Mouse (Mus musculus) bone marrow macrophage, adult 2 months (primary cell): Measurements from ENCODE around the gene Lrfn2. TPM values are rescaled to one million over a fixed set of nuclear protein-coding genes. Genes with fewer than 3 reads are reported as not detected.

Experiments used
- H3K27ac ChIP-seq: 2 replicates; pipeline ENCODE4 v1.5.1; 2012; ENCODE audit warnings: low read depth, low read length; ENCODE audit not compliant: insufficient read depth
- H3K4me1 ChIP-seq: 2 replicates; pipeline ENCODE4 v1.6.1; 2012; ENCODE audit warnings: low read length; ENCODE audit not compliant: control insufficient read depth, insufficient read depth
- H3K4me3 ChIP-seq: 2 replicates; pipeline ENCODE4 v1.5.1; 2012; ENCODE audit warnings: mild to moderate bottlenecking, low read length, moderate library complexity; ENCODE audit not compliant: insufficient read depth
- CTCF ChIP-seq: IDR thresholded peaks from 2 replicates; pipeline ENCODE4 v1.5.1; 2012; ENCODE audit warnings: low read depth, mild to moderate bottlenecking, low read length, moderate library complexity
- POLR2A ChIP-seq: IDR thresholded peaks from 2 replicates; pipeline ENCODE4 v1.6.1; 2012; ENCODE audit warnings: mild to moderate bottlenecking, low read depth, low read length, borderline replicate concordance
- polyA plus RNA-seq: library from polyadenylated mRNA; stranded (reverse); fragments of >200 nt; gene quantifications from 2 replicates; pipeline ENCODE4 v1.2.4, GENCODE M21; 2012; ENCODE audit not compliant: missing spikeins, insufficient read depth, insufficient read length

Lrfn2 gene
- polyA plus RNA-seq, 1 experiment, result not detected

DNA sequence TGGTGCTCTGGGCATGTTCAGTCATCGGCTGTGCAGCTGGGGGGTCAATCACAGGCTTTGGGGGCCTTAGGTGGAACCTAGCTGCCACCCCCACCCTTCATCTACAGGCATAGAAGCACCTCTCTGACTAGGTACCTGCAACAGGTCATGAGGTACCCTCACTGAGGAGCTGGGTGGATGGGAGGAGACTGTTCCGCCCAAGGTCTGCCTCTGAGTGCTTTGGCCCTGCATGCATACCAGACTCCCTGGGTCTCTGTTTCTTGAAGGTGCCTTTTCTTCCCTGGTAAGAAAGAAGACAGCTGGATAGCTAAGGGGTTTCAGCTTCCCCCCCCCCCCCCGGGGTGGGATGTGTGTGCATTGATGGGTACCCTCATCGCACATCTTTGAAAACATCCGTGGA is 98.7 kb downstream of the Lrfn2 start:
- TF ChIP-seq POLR2A (no peak), CTCF (no peak)
- Histone ChIP-seq H3K4me1 (peaks cover under 1% of the 10 kb centered on the region), H3K4me3 (no peak overlapping the region), H3K27ac (no peak overlapping the region)

DNA sequence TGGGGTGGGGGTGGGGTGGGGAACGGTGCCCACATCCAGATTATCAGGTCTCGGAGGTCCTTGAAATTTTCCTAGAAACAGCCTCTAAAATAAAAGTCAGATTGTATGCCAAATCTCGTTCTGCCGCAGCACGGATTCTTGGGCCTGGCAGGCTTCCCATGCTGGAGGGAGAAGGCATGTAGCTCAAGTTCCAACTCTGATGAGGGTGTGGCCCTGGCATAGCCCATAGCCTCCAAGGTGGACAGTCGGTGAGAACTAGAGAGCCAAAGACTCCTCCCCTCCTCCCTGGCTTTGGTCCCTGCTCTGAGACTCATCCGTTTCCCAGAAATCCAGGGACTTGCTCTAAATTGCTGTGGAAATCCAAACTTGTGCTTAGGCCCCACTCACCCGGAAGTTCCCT is 99.6 kb downstream of the Lrfn2 start:
- no peak for TF ChIP-seq CTCF
- TF ChIP-seq POLR2A, result no peak
- Histone ChIP-seq H3K4me1 (no peaks in the 10 kb centered on the region), H3K27ac (no peak overlapping the region), H3K4me3 (no peak overlapping the region)

DNA sequence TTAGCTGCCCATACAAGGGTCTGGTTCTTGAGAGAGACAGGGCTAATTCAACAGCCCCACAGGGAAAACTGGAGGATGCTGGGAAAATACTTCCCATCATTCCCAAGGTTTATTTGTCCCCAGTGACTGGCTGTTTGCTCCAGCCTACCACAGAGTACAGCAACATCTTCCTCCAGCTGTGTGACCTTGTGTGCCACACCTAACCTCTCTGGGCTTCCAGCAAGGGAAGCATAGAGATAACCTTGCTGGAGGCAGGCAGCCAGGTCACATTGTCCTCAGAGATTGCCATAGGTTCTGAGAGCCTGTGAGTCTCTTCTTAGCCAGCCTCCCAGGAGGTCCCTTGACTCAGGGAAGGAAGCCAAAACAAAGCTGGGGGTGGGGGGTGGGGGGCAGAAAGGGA is 101.1 kb downstream of the Lrfn2 start:
- Histone ChIP-seq H3K4me3 (no peak overlapping the region), H3K27ac (no peak overlapping the region), H3K4me1 (no peaks in the 10 kb centered on the region)
- TF ChIP-seq CTCF, result no peak
- no peak for TF ChIP-seq POLR2A

DNA sequence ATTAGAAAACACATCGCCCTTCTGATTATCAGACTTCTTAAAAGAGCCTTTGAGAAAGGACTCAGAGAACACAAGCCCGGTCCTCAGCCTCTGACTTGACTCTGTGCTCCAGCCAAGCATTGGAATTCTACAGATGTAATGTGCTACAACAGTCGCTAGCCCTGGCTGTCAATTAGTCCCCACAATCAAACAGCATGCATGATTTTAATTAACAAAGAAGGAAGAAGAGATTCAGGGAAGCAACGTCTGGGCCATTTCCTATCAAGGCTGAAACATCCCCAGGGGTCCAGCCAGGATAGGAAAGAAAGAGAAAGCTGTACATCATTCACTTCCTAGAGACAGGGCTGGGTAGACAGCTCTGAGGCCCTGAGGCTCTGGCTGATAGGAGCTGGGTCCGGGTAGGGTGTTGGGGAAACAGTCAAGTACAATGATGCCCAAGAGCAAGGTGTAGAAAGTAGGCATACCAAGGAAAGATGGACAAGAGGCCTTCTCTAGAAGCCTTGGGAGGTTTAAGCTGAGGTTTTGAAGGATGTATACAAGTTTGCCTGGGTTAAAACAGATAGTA is 101.6 kb downstream of the Lrfn2 start:
- no peaks in the 10 kb centered on the region for H3K4me1 ChIP-seq
- TF ChIP-seq CTCF (no peak), POLR2A (no peak)
- H3K4me3 ChIP-seq, result no peak overlapping the region
- no peak overlapping the region for H3K27ac ChIP-seq

DNA sequence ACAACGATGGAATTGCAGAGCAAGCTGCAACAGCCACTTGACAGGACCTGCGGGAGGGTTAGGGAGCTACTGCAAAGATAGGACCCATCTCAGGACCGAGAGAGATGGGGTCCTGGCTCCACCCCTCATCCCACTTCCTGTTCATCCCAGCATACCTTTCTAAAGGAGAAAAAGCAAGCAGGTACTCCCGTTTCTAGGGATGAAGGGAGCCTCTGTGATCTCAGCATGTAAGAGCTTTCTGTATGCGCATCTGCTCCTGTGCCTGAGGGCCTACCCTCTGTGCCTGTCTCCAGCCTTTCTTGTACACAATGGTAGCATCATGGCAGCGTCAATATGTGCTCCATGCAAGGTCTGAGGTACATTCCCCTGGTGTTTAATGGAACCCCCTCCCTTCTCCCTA is 102.9 kb downstream of the Lrfn2 start:
- Histone ChIP-seq H3K4me1 (no peaks in the 10 kb centered on the region), H3K27ac (no peak overlapping the region), H3K4me3 (no peak overlapping the region)
- no peak for TF ChIP-seq POLR2A
- TF ChIP-seq CTCF, result no peak

DNA sequence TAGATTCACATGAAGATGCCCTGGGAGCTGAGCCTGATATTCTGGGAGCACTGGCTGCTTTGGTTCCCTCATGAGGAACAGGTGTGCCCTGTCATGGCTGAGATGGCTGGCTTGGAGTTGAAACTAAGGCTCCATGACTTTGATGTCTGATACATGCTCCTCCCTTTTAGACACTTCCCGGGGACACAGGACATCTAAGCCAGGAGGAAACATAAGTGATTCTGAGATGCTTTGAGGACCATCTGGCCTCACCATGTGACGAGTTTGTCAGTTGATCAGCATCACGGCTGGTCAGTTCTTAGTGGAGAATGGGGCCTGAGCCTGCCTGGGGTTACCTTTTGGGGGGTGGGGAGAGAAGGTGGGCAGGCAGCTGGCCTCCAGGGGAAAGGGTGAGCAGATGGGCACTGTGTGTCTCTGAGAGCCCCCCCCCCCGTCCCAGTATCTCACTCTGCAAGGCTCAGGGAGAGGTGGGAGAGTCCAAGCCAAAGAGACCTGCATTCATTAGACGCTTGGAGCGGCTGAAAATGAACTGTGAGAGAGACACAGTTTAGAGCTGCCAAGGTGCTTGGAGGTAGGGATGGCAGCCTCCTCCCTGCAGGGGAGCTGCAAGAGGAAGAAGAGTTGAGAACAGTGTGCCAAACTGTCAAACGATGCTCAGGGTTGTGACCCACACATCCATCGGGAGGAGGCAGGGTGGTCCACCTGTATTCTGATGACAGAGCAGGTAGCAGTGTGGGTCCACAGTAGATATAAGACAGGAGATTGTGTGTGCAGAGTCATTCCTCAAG is 105.2 kb downstream of the Lrfn2 start:
- no peak for TF ChIP-seq CTCF
- no peak overlapping the region for H3K27ac ChIP-seq
- H3K4me1 ChIP-seq, result no peaks in the 10 kb centered on the region
- H3K4me3 ChIP-seq, result no peak overlapping the region

DNA sequence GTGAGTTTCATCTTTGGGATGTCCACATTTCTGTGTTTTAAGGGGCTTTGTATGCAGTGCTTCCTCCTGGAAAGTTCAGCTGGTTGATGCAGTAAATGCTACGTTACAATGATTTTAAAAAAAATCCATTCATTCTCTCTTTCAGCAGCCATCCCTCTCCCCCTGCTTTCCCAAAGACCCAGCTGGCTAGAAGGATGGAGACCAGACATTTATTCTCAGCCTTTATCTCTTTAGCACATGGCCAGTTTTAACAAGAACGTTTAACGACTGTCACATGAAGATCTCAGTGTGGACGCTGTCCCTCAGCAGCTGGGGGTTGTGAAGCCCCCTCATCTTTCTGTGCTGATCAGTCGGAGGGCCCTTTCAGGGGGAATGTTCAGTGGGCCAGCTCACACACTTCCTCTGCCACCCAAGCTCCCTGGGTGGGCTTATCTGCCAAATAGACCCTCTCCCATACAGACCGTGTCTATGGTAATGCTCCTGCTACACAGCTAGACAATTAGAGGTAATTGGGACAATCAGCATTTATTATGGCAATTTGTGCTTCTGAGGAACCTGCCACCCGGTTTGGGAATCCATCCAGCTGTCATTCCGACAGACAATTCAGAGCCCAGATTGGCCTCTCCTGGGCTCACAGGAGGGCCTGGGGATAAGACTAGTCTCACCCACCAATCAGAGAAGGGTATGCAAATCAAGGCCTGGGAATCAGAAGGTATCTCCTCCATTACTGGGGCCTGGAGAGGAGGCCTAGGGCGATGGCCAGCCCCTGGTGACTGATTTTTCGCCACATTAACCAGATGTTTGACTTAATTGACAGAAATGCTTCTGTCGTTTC is 111.8 kb downstream of the Lrfn2 start:
- TF ChIP-seq POLR2A, result no peak
- TF ChIP-seq CTCF, result no peak
- Histone ChIP-seq H3K4me1 (no peaks in the 10 kb centered on the region), H3K4me3 (no peak overlapping the region)

DNA sequence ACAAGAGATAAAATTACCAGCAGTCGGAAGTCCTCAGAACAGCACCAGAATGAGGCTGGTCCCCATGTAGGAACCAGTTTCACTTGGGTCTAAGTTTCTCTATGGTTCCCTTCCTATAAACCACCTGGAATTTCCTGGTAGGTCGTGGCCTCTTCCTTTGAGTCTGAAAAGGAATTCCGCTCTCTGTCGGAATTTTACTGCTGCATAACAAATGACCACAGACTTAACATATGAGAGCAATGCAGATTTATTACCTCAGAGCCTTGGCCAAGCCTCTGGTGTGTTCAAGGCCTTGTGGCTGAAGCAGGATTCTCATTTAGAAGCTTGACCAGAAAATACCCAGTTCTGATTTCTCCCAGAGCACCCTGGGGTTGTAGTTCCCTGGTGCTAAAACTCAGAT is 115.7 kb downstream of the Lrfn2 start:
- TF ChIP-seq CTCF, result no peak
- no peak for TF ChIP-seq POLR2A
- no peak overlapping the region for H3K4me3 ChIP-seq
- no peak overlapping the region for H3K27ac ChIP-seq
- no peaks in the 10 kb centered on the region for H3K4me1 ChIP-seq

More for the DNA sequence above, 111.8 kb downstream of the Lrfn2 start:
- no peak overlapping the region for H3K27ac ChIP-seq

DNA sequence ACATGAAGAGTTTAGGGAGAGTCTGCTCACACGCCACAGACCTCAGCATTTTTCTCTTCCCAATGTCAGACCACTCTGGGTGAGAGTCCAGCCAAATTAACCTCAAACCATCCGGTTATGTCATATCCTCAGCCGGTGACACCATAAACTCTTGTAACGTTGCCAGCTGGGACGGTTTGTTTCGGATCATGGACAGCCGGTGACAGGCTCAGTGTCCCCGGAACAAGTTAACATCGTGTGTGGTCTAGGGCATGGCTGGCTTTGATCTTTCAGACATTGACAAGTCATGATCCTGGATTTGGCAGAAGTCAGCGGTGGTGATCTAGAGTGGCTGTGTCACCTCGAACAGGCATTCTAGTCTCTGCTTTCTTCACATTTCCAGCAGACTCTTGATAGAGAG is 119.1 kb downstream of the Lrfn2 start:
- Histone ChIP-seq H3K4me3 (no peak overlapping the region), H3K4me1 (no peaks in the 10 kb centered on the region), H3K27ac (no peak overlapping the region)
- no peak for TF ChIP-seq CTCF
- no peak for TF ChIP-seq POLR2A

DNA sequence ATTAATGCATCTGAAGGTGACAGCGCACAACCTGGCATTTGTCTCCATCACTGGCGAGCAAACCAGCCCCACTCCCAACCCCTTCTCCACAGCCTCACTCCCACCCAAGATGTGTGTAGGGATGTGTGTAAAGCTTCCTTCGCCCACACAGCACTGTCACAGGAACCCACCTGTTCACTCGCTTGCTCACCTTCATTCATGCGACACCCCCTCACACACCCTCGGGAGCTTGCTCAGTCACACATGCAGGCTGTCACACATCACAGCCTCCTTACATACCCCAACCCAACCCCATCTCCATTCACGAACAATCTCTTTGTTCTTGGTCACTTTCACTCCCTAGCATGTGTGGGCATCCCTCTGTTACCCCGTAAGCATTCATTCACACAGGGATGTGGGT is 129.0 kb downstream of the Lrfn2 start:
- Histone ChIP-seq H3K27ac (no peak overlapping the region), H3K4me3 (no peak overlapping the region), H3K4me1 (no peaks in the 10 kb centered on the region)
- no peak for TF ChIP-seq POLR2A
- TF ChIP-seq CTCF, result no peak
